Mouse (Mus musculus) forelimb bud, embryonic 11.5 days (tissue): ENCODE results near the gene Disp1.

Source experiments
- DNase-seq: peaks from one replicate; pipeline ENCODE4 v3.0.0-alpha.2; 2012; ENCODE audit warnings: low read depth, low spot score

Disp1 gene

GRCm38 (mm10) chr1:183220796-183221718, at the start of gene Disp1:
Disp1 (minus strand) TSS chr1:183221522.
- peak; percentile 82 for DNase-seq

GRCm38 (mm10) chr1:183267666-183268065, 46.3 kb upstream of the Disp1 start:
- DNase-seq = no peak

- no peak for DNase-seq
These were observed 44.7 kb upstream of the Disp1 start for GRCm38 (mm10) chr1:183265921-183266467.

GRCm38 (mm10) chr1:183264145-183265008, 43.1 kb upstream of the Disp1 start:
- no peak for DNase-seq

- no peak for DNase-seq
These were observed 31.3 kb upstream of the Disp1 start for GRCm38 (mm10) chr1:183252574-183252973.

- DNase-seq = no peak
These were observed 30.5 kb upstream of the Disp1 start for GRCm38 (mm10) chr1:183251818-183252217.

- DNase-seq = no peak
These were observed 29.3 kb upstream of the Disp1 start for GRCm38 (mm10) chr1:183250612-183251011.

- DNase-seq = no peak
These were observed 26.8 kb upstream of the Disp1 start for GRCm38 (mm10) chr1:183248144-183248543.

GRCm38 (mm10) chr1:183243293-183243692, 22.0 kb upstream of the Disp1 start:
- no peak for DNase-seq

GRCm38 (mm10) chr1:183237901-183238300, 16.6 kb upstream of the Disp1 start:
- peak; percentile 29 for DNase-seq

GRCm38 (mm10) chr1:183236460-183236859, 15.1 kb upstream of the Disp1 start:
- no peak for DNase-seq

- DNase-seq = no peak
These were observed 12.4 kb upstream of the Disp1 start for GRCm38 (mm10) chr1:183233679-183234174.

GRCm38 (mm10) chr1:183232985-183233678, 11.8 kb upstream of the Disp1 start:
- DNase-seq = no peak

- DNase-seq = no peak
These were observed 6.1 kb upstream of the Disp1 start for GRCm38 (mm10) chr1:183227469-183227868.

- DNase-seq = no peak
These were observed 2.3 kb downstream of the Disp1 start for GRCm38 (mm10) chr1:183219021-183219420.

- DNase-seq = no peak
These were observed 4.6 kb downstream of the Disp1 start for GRCm38 (mm10) chr1:183216691-183217090.

- DNase-seq = no peak
These were observed 5.6 kb downstream of the Disp1 start for GRCm38 (mm10) chr1:183215706-183216105.

GRCm38 (mm10) chr1:183213850-183214249, 7.5 kb downstream of the Disp1 start:
- no peak for DNase-seq

GRCm38 (mm10) chr1:183212757-183213211, 8.5 kb downstream of the Disp1 start:
- DNase-seq = no peak

GRCm38 (mm10) chr1:183210115-183210514, 11.2 kb downstream of the Disp1 start:
- no peak for DNase-seq

GRCm38 (mm10) chr1:183207623-183208022, 13.7 kb downstream of the Disp1 start:
- no peak for DNase-seq
